Mouse (Mus musculus) stomach, embryonic 16.5 days (tissue): ENCODE measurements at regions not wholly inside any gene's neighbourhood (a gene's known extent, or its start where the extent isn't known, plus 50 kb on each side); places are given as distances from the start of the nearest gene placed in this dataset.
A peak's percentile ranks its signal among the peaks of the same experiment; 100 is the strongest.

Experiments
- ATAC-seq: fragments of 200-750 bp; cut with Nextera tagmentation; 2 replicates; pipeline ENCODE4 v1.8.0; 2017; ENCODE audit warnings: moderate number of reproducible peaks, moderate TSS enrichment; ENCODE audit not compliant: insufficient read depth, low FRiP score
- H3K27ac ChIP-seq: fragments of 300-500 bp; sonication (generic); 2 replicates; pipeline ENCODE4 v1.5.1; 2014; ENCODE audit warnings: low read length
- H3K27me3 ChIP-seq: fragments of 300-500 bp; sonication (generic); 2 replicates; pipeline ENCODE4 v1.6.1; 2014; ENCODE audit warnings: low read length, control low read depth, mixed read lengths; ENCODE audit not compliant: control insufficient read depth, insufficient read depth
- H3K36me3 ChIP-seq: fragments of 300-500 bp; sonication (generic); 2 replicates; pipeline ENCODE4 v1.6.1; 2014; ENCODE audit warnings: low read length; ENCODE audit not compliant: control insufficient read depth, insufficient read depth
- H3K4me1 ChIP-seq: fragments of 300-500 bp; sonication (generic); 2 replicates; pipeline ENCODE4 v1.6.1; 2014; ENCODE audit warnings: low read length, control low read depth, mixed read lengths; ENCODE audit not compliant: control insufficient read depth, insufficient read depth
- H3K4me2 ChIP-seq: fragments of 300-500 bp; sonication (generic); 2 replicates; pipeline ENCODE4 v1.6.1; 2014; ENCODE audit warnings: low read depth, low read length, mixed read lengths
- H3K4me3 ChIP-seq: fragments of 300-500 bp; sonication (generic); replicated peaks from 2 replicates; pipeline ENCODE4 v1.5.1; 2014; ENCODE audit warnings: mild to moderate bottlenecking, low read length
- H3K9ac ChIP-seq: fragments of 300-500 bp; sonication (generic); 2 replicates; pipeline ENCODE4 v1.6.1; 2014; ENCODE audit warnings: low read length
- H3K9me3 ChIP-seq: fragments of 300-500 bp; sonication (generic); replicated peaks from 2 replicates; pipeline ENCODE4 v1.6.1; 2016; ENCODE audit warnings: low read length, control low read depth; ENCODE audit not compliant: control insufficient read depth
- WGBS: fragments of 180-500 bp; shearing (Covaris S2); extraction: QIAGEN DNeasy Blood & Tissue Kit; methylation state at CpG from one replicate; pipeline ENCODE4 v1.1.7; 2014; 5-methylcytosine and 5-hydroxymethylcytosine counted together

DNA sequence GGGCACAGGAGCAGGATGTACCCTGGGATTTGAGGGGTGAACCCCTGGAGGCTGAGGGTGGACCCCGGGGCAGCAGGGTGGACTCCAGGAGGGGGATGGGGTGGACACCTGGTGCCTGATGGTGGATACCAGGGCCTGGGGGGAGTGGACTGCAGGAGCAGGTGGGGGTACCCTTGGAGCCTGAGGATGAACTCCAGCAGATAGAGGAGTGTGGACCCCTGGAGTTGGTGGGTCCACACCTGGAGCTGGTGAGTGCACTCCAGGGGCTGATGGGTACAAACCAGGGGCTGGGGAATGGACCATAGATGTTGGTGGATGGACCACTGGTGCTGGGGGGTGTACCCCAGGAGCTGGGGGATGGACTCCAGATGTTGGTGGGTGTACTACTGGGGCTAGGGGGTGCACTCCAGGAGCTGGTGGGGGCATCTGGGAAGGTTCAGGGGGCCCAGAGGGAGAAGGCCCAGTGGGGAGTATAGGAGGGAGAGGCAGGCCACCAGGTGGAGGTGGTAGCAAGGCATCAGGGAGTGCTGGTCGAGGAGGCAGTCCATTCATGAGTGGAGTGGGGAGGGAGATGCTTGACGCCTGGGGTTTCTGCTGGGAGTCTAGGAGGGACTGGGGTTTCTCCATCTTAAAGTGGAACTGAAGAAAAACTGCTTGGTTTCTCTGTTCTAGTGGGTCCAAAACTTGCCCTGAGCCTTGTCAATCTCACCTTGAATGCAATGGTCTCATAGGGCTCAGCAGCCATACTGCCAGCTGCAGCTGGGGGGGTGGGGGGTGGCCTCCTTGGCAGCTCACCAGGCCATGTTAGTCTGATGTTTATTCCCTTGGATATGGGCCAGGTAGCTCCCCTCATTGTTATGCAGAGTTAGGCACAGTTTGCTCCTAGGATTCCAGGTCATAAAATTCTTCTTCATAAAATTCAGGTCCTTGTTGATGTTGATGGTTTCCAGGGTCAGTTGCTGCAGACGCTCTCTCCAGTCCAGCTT, 183.0 kb upstream of the Ell2 start:
- Histone ChIP-seq H3K9me3 (no peaks in the 10 kb centered on the region), H3K36me3 (no peaks in the 10 kb centered on the region), H3K27ac (no peak overlapping the region), H3K27me3 (no peaks in the 10 kb centered on the region), H3K4me3 (no peak overlapping the region), H3K4me2 (no peak overlapping the region), H3K9ac (no peak overlapping the region), H3K4me1 (no peaks in the 10 kb centered on the region)
- 67% methylated on average over 4 of the region's 4 CpGs for WGBS
- ATAC-seq = peak; percentile 13; the same call in 1 of the 2 replicates

DNA sequence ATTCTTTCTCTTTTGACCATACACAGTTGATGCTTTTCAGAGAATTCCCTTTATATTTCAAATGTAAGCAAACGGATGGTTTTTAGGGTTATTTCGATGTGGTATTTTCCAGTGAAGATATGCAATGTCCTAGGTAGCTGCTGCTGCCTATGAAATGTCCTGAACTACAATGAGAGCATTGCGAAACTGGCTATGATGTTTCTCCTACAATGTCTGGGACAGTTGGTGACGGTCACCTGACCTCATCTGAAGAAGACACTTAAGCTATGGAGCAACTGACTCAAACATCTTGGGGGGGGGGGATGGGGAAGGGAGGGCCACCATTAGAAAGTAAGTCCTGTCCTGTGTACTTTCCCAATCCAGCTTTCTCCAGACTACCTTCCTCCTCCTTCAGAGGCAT, 182.1 kb upstream of the Ell2 start:
- Histone ChIP-seq H3K4me1 (no peaks in the 10 kb centered on the region), H3K4me3 (no peak overlapping the region), H3K27me3 (no peaks in the 10 kb centered on the region), H3K36me3 (no peaks in the 10 kb centered on the region), H3K9ac (no peak overlapping the region), H3K27ac (no peak overlapping the region), H3K9me3 (no peaks in the 10 kb centered on the region), H3K4me2 (no peak overlapping the region)
- no peak for ATAC-seq
- 92% methylated on average over 4 of the region's 4 CpGs for WGBS

DNA sequence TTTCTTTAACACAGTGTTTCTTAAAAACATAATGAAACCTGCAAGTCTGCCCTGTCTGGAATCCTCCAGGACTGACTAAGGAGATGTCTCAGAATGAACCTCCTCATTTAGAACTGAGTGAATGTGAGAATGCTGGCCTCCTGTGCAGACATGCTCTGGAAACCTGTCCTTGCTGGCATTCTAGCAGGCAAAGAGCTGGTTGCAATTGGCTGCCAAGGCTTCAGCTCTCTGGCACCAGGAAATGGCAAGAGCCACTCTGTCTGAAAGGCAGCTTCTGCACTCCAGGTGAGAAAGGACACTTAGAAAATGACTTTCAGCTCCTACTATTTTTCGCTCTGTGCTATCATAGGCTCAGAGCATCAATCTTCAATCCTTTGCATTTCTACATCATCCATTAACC, 175.0 kb upstream of the Ell2 start:
- H3K36me3 ChIP-seq = no peaks in the 10 kb centered on the region
- ATAC-seq = no peak
- no peaks in the 10 kb centered on the region for H3K4me1 ChIP-seq
- no peak overlapping the region for H3K9ac ChIP-seq
- no peak overlapping the region for H3K27ac ChIP-seq
- H3K9me3 ChIP-seq = no peaks in the 10 kb centered on the region
- no peaks in the 10 kb centered on the region for H3K27me3 ChIP-seq
- 88% methylated on average over 1 of the region's 1 CpGs for WGBS
- no peak overlapping the region for H3K4me2 ChIP-seq
- H3K4me3 ChIP-seq = no peak overlapping the region

DNA sequence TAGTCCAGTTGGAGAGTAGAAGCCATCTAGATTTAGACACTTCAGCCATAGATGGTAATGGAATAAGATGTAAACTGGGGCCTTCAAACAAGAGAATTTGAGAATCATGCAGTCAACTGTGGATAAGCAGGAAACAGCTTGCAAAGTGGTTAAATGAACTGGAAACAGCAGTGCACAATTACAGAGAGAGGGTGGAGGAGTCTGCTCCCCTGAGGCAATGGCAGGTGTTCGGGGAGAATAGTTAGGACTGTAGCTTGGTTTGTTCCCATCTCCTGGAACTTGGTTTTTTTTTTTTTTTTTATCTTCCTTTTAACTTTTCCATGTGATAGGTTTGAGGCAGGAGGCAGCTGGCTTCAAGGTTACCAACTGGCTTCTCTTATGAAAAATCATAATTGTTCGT, 165.1 kb upstream of the Ell2 start:
- Histone ChIP-seq H3K27me3 (no peaks in the 10 kb centered on the region), H3K36me3 (no peaks in the 10 kb centered on the region), H3K4me1 (no peaks in the 10 kb centered on the region), H3K9ac (no peak overlapping the region), H3K9me3 (no peaks in the 10 kb centered on the region), H3K4me2 (no peak overlapping the region), H3K4me3 (no peak overlapping the region), H3K27ac (no peak overlapping the region)
- no peak for ATAC-seq
- 82% methylated on average over 2 of the region's 2 CpGs for WGBS

DNA sequence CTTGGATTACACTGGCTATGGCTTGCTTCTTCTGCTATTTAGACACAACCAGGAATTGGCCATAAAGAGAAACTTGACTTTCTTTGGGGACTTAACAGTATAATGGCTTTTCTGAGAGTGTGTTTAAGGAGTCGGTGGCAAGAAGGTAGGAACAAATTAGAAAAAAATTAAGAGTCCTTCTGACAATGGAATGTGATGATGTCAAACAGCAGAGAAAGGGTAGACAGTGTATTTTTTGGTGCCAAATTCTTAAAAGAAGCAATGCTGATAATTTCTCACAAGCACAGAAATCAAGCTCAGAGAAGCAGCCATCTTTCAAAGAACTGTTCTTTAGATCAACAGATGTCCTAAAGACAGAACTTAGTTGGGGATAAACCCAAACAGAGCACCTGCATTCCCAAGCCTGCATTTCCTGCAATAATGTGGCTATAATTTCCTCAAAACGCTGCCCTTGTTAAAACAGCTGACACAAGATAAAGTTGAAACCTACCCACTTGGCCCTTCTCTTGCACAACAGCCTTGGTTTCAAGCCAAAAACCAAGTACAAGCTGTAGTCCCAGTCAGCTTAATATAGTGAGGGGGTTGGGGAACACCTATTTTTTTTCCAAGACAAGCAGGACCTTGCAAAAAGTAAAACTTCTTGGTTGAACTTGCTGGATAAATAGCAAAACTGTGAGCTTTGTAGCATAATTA, 164.2 kb upstream of the Ell2 start:
- no peak overlapping the region for H3K4me2 ChIP-seq
- no peak overlapping the region for H3K9ac ChIP-seq
- no peaks in the 10 kb centered on the region for H3K4me1 ChIP-seq
- no peak overlapping the region for H3K27ac ChIP-seq
- H3K27me3 ChIP-seq = no peaks in the 10 kb centered on the region
- 60% methylated on average over 2 of the region's 2 CpGs for WGBS
- H3K9me3 ChIP-seq = no peaks in the 10 kb centered on the region
- no peak for ATAC-seq
- no peaks in the 10 kb centered on the region for H3K36me3 ChIP-seq
- H3K4me3 ChIP-seq = no peak overlapping the region

DNA sequence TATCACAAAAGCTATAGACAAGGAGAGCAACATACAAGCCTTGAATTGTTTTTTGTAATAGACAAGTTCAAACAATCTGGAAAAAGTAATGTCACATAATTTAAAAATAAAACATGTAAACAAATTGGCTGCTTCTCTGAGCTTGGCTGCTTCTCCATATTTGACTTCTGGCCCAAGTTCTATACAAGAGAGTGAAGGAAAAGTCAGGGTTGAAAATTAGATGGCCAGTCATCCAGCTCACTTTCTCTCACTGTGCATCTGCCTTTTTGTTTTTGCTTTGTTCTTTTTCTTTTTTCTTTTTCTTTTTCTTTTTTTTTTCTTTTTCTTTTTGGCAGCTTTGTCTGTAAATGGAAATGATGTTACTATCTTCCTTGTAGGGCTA, 163.6 kb upstream of the Ell2 start:
- ATAC-seq = no peak

DNA sequence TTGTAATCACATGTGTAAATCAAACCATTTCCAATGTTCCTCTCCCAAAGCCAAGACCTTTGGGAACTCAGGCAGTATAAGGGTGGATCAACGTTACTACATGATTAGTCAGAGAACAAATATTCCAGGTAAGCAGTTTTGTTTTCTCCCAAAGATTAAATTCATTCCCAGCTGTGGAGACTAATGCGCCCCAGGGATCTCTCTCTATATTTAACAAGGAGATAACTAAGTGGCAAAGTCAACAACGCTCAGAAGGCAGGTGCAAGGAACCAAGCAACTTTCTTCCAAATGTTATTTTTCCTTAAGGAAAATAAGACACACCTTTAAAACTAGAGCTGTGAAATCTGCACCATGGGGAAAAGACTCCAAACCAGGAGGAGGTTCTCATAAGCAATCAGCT, 163.0 kb upstream of the Ell2 start:
- Histone ChIP-seq H3K4me1 (no peaks in the 10 kb centered on the region), H3K9me3 (no peaks in the 10 kb centered on the region), H3K9ac (no peak overlapping the region), H3K36me3 (no peaks in the 10 kb centered on the region), H3K27me3 (no peaks in the 10 kb centered on the region), H3K4me2 (no peak overlapping the region), H3K27ac (no peak overlapping the region), H3K4me3 (no peak overlapping the region)
- 60% methylated on average over 3 of the region's 3 CpGs for WGBS
- ATAC-seq = peak; percentile 64

More for the DNA sequence above, 163.6 kb upstream of the Ell2 start:
- Histone ChIP-seq H3K4me1 (no peaks in the 10 kb centered on the region), H3K4me3 (no peak overlapping the region), H3K27me3 (no peaks in the 10 kb centered on the region), H3K9me3 (no peaks in the 10 kb centered on the region), H3K27ac (no peak overlapping the region), H3K9ac (no peak overlapping the region), H3K4me2 (no peak overlapping the region), H3K36me3 (no peaks in the 10 kb centered on the region)

DNA sequence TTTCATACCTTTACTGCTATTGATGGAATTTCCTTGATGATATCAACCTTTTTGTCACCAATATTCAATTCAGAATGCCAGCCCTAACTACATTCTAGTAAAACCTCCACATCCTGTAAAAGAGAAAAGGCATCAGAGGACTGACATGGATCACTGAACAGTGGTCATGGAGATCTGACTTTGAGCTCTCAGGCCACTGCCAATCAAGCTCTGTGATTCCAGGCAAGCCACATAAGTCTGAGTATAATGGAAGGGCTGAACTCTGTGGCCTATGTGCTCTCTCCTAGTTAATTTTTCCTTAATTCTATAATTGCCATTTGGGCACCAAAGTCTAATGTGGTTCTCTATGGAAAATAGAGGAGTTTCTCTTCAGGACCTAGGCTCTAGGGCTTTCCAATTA, 161.8 kb upstream of the Ell2 start:
- Histone ChIP-seq H3K36me3 (no peaks in the 10 kb centered on the region), H3K4me3 (no peak overlapping the region), H3K27me3 (no peaks in the 10 kb centered on the region), H3K9me3 (no peaks in the 10 kb centered on the region), H3K4me1 (no peaks in the 10 kb centered on the region), H3K27ac (no peak overlapping the region), H3K4me2 (no peak overlapping the region), H3K9ac (no peak overlapping the region)
- ATAC-seq = no peak

DNA sequence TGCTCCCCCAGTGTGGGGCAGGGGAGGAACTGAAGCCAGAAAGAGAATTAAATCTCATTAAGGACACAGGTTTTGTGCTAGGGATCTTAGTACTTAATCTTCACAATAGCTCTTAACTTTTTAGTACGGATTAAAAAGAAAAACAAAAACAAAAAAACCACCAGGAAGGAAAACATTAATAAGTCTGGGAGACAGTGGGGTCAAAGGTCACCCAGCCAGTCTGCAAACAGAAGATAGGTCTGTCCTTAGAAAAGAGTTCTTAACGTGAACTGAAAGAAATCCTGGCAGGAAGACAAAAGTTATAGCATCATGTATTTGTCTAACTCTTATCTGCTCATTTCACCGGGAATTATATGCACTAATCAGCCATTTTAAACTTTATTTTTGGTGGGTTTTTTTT, 158.8 kb upstream of the Ell2 start:
- Histone ChIP-seq H3K9ac (no peak overlapping the region), H3K4me1 (no peaks in the 10 kb centered on the region), H3K4me2 (no peak overlapping the region), H3K9me3 (no peaks in the 10 kb centered on the region), H3K27ac (no peak overlapping the region), H3K36me3 (no peaks in the 10 kb centered on the region), H3K4me3 (no peak overlapping the region), H3K27me3 (no peaks in the 10 kb centered on the region)
- no peak for ATAC-seq
- 26% methylated on average over 3 of the region's 3 CpGs for WGBS
